Mouse (Mus musculus): ENCODE measurements at regions not wholly inside any gene's neighbourhood (a gene's known extent, or its start where the extent isn't known, plus 50 kb on each side); places are given as distances from the start of the nearest gene placed in this dataset.

DNA sequence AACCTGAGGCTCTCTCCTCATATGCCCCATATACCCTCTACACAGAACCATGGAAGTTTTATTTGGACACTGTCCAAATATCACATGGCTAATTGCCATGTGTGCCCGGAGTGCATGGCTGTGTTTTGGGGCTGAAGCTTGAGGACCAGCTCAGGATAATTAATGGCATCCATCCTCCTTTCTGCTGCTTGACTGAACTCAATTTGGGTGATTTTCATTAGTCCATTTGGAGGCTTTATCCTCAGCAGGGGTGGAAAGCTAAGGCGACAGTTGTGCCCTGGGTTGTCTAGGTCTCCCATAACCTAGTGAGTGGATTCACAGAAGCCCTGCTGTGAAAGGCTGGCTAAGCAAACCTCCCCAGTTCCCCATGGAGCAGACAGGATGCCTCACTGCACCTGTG, 148.5 kb upstream of the 4931429L15Rik start:
- TF ChIP-seq POLR2AphosphoS5 (IDR thresholded peaks at IDR 0.05; ENCODE audit: insufficient replicate concordance, low read depth, low read length), result no peak
- no peak for TF ChIP-seq CTCF (IDR thresholded peaks at IDR 0.05; ENCODE audit: low read depth, low read length)
